Mouse (Mus musculus) brain, embryonic 14.5 days (tissue): Measurements from ENCODE around the gene Nsd1.
"Not testable (repeated sequence)": the region's sequence is repeated elsewhere in the genome, so short reads cannot be mapped to it uniquely, and the experiment has no call there.

Experiments
- CTCF ChIP-seq: fragments of 200-500 bp; IDR thresholded peaks from 2 replicates; pipeline ENCODE4 v1.5.1; 2012; ENCODE audit warnings: inconsistent platforms, mild to moderate bottlenecking, moderate library complexity, borderline replicate concordance; ENCODE audit not compliant: insufficient read depth, insufficient read length; ENCODE audit errors: extremely low read depth
- POLR2A ChIP-seq: fragments of 200-500 bp; IDR thresholded peaks from 2 replicates; pipeline ENCODE4 v1.6.1; 2012; ENCODE audit warnings: mild to moderate bottlenecking, inconsistent platforms, borderline replicate concordance; ENCODE audit not compliant: poor library complexity, insufficient read depth, insufficient read length, severe bottlenecking; ENCODE audit errors: extremely low read depth

- not testable (repeated sequence) for TF ChIP-seq POLR2A, CTCF
Measured at GRCm38 (mm10) chr13:55187062-55187461, 22.5 kb upstream of the Nsd1 start.
